Mouse (Mus musculus): ENCODE measurements around the gene Gcg.

DNA sequence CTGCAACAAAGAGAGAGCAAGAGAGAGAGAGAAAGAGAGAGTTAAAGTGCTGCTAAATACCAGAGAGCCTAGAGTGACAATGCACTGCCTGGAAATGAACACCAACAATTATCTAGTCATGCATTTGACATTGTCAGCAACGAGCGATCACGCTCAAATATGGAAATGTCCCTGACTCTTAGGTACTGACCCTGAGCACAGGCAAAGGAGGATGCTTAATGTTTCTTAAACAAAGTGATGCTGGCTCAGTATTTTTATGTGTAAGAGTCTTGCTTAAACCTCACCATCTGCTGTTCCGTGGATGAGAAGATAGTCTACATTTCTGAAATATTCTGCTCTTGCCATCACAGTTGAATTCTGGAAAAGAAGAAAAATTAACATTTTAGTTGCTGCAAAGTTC is 19.1 kb upstream of the Gcg start:
- TF ChIP-seq TAL1 (IDR thresholded peaks at IDR 0.05; ENCODE audit: low read length) (no peak), GATA1 (IDR thresholded peaks at IDR 0.05; ENCODE audit: low read length) (no peak)

Data from erythroblast, embryonic 14.5 days (primary cell).